Comparison of ENCODE assay signal across 17 mouse cellular contexts in the genomic region with DNA sequence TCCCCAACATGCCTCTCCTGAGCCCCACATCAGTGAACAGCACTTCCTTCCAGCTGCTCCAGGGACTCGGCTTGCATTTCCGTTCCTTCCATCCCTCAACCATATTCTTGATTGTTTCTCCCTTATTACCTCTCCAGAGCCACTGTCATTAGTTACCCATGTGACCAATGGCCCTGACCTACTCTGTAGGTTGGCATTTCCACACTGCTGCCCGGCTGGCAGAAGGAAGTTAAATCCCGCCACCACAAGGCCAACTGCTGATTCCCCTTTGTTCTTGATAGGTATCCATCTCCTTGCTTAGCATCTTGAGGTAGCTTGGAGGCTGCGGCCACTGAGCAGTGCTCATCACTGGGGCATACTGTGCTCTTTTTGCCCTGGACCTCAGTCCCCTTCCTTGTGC.
"Had no signal": no experiment of that assay in that cellular context is flagged by ENCODE, and none has a peak within 500 bp of the region (broad histone marks: within the 10 kb centered on the region; RNA-seq: fewer than 3 reads in every experiment).

No protein-coding gene starts in this region.

- H3K4me3 ChIP-seq: midbrain, embryonic 10.5 days; midbrain, embryonic 12.5 days; myocyte; neural tube, embryonic 13.5 days; neural tube, embryonic 15.5 days had no signal

- DNase-seq: lung, embryonic 14.5 days; lung, postnatal 10 days; lung, postnatal 4 days; midbrain, embryonic 14.5 days; retina, postnatal 1 day; right cerebral cortex, adult 18-20 months; right cerebral cortex, postnatal 25 days; right cerebral cortex, postnatal 4 days; spleen, adult 18-20 months; thymus, adult 18-20 months; thymus, postnatal 14 days; thymus, postnatal 36 days had no signal

- H3K27ac ChIP-seq: midbrain, embryonic 10.5 days; midbrain, embryonic 12.5 days; neural tube, embryonic 13.5 days; neural tube, embryonic 15.5 days had no signal
